Mouse (Mus musculus): ENCODE results near the gene Spred3. TPM values are rescaled to one million over a fixed set of nuclear protein-coding genes. Genes with fewer than 3 reads are reported as not detected.
A peak's percentile ranks its signal among the peaks of the same experiment; 100 is the strongest.

Gene Spred3
- total and polyA plus RNA-seq, 2 experiments from 2014 or later: 6.8 to 29.0 TPM

DNA sequence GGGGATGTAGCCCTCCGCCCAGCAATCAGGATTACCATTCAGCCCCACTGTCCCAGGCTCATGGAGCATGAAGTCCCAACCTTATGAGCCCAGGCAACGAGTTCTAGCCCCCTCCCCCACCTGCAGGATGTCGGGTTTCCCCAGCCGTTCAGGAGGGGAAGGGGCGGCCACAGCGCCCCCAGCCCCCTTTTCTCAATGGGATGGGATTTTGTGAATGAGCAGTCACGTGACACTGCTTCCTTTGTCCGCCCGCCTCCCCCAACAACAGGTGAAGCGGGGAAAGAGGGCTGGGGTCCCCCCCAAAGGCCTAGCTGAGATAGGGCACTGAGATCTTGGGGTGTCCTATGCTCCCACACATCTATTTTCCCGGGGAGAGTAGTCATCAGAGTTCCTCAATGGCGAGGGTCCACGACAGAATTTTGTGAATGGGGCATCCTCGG, 1.4 kb downstream of the Spred3 start:
- Histone ChIP-seq H3K4me3 (ENCODE audit: low read depth, low read length) (peak overlapping the region; percentile 75), H3K4me1 (ENCODE audit: insufficient read depth) (peaks cover 13% of the 10 kb centered on the region; the same call in 1 of the 2 replicates), H3K27ac (ENCODE audit: low read depth, low read length) (peak overlapping the region; percentile 81), H3K27me3 (ENCODE audit: insufficient read depth, low read length) (peaks cover 32% of the 10 kb centered on the region), H3K9me3 (ENCODE audit: low read length) (no peaks in the 10 kb centered on the region), H3K36me3 (ENCODE audit: insufficient read depth) (peaks cover 14% of the 10 kb centered on the region), H3K9ac (peak overlapping the region; percentile 72), H3K4me2 (ENCODE audit: low read depth) (peak overlapping the region; percentile 59)
- DNase-seq (peak; percentile 80), ATAC-seq (peak; percentile 25; the same call in 1 of the 2 replicates)
- under 1% methylated on average over 14 of the region's 14 CpGs for WGBS
- peak; percentile 20 for TF ChIP-seq CTCF (IDR thresholded peaks at IDR 0.05; ENCODE audit: low read depth)

DNA sequence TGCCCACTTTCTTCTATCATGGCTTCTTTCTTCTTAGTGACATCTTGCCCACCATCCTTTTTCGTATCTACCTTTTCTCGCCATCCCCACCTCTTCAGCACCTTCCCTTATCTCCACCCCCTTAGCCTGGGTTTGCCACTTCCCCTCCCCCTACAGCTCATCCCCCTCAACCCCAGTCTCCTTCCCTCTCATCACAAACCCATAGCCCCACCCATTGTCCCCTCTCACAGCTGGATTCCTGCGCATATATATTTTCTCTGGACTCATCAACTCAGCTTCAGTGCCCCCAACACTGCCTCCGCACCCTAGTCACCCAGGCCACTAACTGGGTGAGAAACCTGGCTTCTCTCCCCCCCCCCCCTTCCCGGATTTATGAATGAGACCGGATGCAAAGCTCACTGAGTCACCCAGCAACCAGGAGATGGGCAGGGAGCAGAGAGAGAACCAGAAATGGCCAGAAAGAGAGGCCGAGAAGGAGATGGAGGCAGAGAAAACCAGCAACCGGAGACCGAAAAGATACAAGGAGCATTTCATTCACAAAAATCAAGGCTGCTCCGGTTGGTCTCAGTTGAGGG, 2.0 kb downstream of the Spred3 start:
- WGBS: 5% methylated on average over 10 of the region's 10 CpGs
- peak overlapping the region; percentile 81 for H3K27ac ChIP-seq (ENCODE audit: low read depth, low read length)
- 0 out of 2 replicates have a peak, but pooled peaks have one; percentile 0 for ATAC-seq

GRCm38 (mm10) chr7:29167656-29168055, 2.6 kb downstream of the Spred3 start:
- no peaks in the 10 kb centered on the region for H3K9me3 ChIP-seq (ENCODE audit: low read length)
- no peak for TF ChIP-seq CTCF (IDR thresholded peaks at IDR 0.05; ENCODE audit: low read depth)
- WGBS: 19% methylated on average over 18 of the region's 19 CpGs
- H3K4me2 ChIP-seq (ENCODE audit: low read depth): peak overlapping the region; percentile 59
- peak overlapping the region; percentile 75 for H3K4me3 ChIP-seq (ENCODE audit: low read depth, low read length)
- ATAC-seq (no peak), DNase-seq (no peak)
- H3K4me1 ChIP-seq (ENCODE audit: insufficient read depth): peaks cover 13% of the 10 kb centered on the region; the same call in 1 of the 2 replicates
- no peak overlapping the region for H3K27ac ChIP-seq (ENCODE audit: low read depth, low read length)
- H3K36me3 ChIP-seq (ENCODE audit: insufficient read depth): peaks cover 5% of the 10 kb centered on the region
- no peak overlapping the region for H3K9ac ChIP-seq
- H3K27me3 ChIP-seq (ENCODE audit: insufficient read depth, low read length): peaks cover 21% of the 10 kb centered on the region

More for the DNA sequence above, 2.0 kb downstream of the Spred3 start:
- peaks cover 9% of the 10 kb centered on the region; the same call in 1 of the 2 replicates for H3K36me3 ChIP-seq (ENCODE audit: insufficient read depth)
- peaks cover 13% of the 10 kb centered on the region; the same call in 1 of the 2 replicates for H3K4me1 ChIP-seq (ENCODE audit: insufficient read depth)
- H3K4me3 ChIP-seq (ENCODE audit: low read depth, low read length): peak overlapping the region; percentile 75
- H3K9ac ChIP-seq: peak overlapping the region; percentile 72
- peaks cover 26% of the 10 kb centered on the region for H3K27me3 ChIP-seq (ENCODE audit: insufficient read depth, low read length)
- no peak for TF ChIP-seq CTCF (IDR thresholded peaks at IDR 0.05; ENCODE audit: low read depth)
- peak overlapping the region; percentile 59 for H3K4me2 ChIP-seq (ENCODE audit: low read depth)
- H3K9me3 ChIP-seq (ENCODE audit: low read length): no peaks in the 10 kb centered on the region
- DNase-seq: no peak

DNA sequence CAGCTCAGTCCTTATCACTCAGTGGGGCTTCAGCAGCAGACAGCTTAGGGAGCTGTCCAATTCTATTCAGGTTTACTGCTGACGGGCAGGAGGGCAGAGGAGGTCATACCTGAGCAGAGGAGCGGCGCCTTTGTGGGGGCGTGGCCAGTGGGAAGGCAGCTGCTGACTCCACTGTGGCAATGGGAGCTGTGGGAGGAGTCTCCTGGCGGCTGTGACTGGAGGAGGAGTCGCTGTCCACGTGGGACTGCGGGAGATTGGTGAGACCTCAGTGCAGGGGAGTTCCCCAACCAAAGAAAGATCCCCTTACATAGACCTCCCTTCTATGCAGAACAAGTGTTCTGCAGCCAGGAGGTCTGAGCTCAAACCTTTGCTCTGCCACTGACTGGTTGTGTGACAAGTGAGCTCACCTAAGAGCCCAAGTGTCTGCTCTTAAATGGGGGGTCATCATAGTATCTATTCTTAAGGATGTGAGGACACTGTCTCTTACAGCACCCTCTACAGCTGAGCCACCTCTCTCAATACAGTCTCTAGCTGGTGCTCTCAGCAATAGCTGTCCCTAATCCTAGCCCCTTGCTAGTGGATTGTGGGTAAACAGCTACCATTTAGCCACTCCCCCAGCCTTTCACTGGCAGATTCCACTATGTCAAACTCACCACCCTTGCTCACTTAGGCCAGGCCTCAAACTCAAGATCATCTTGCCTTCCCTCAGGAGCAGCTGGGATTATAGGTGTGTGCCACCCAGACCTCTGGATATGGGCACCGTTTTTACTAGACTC, 7.3 kb downstream of the Spred3 start:
- H3K4me1 ChIP-seq (ENCODE audit: insufficient read depth): no peaks in the 10 kb centered on the region
- no peak overlapping the region for H3K27ac ChIP-seq (ENCODE audit: low read depth, low read length)
- ATAC-seq (no peak), DNase-seq (no peak)
- peaks cover 16% of the 10 kb centered on the region for H3K36me3 ChIP-seq (ENCODE audit: insufficient read depth)
- no peak overlapping the region for H3K9ac ChIP-seq
- no peaks in the 10 kb centered on the region for H3K27me3 ChIP-seq (ENCODE audit: insufficient read depth, low read length)
- H3K4me3 ChIP-seq (ENCODE audit: low read depth, low read length): no peak overlapping the region
- 39% methylated on average over 9 of the region's 9 CpGs for WGBS
- TF ChIP-seq CTCF (IDR thresholded peaks at IDR 0.05; ENCODE audit: low read depth): no peak
- H3K4me2 ChIP-seq (ENCODE audit: low read depth): no peak overlapping the region
- H3K9me3 ChIP-seq (ENCODE audit: low read length): no peaks in the 10 kb centered on the region

DNA sequence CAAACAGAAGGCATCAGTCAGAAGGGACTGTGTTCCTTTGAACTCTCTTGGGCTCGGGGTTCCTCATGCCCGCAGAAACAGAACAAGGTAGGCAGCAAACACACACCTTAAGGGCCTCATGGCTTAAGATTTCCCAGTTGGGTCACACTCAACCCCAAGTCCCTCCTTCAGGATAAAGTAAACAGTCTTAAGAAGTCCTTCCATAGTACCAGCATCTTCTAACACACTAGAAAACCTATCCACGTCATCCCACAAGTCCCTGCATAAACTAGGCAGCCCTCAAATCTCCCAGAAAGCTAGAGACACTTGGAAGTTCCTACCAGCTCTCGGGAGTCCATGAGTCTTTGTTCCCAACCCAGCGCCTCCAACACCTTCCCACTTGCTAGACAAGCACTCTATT, 7.9 kb downstream of the Spred3 start:
- Histone ChIP-seq H3K9me3 (ENCODE audit: low read length) (no peaks in the 10 kb centered on the region), H3K27ac (ENCODE audit: low read depth, low read length) (no peak overlapping the region), H3K36me3 (ENCODE audit: insufficient read depth) (peaks cover 16% of the 10 kb centered on the region), H3K4me1 (ENCODE audit: insufficient read depth) (no peaks in the 10 kb centered on the region), H3K4me2 (ENCODE audit: low read depth) (no peak overlapping the region), H3K27me3 (ENCODE audit: insufficient read depth, low read length) (no peaks in the 10 kb centered on the region), H3K4me3 (ENCODE audit: low read depth, low read length) (no peak overlapping the region), H3K9ac (no peak overlapping the region)
- ATAC-seq (no peak), DNase-seq (no peak)
- TF ChIP-seq CTCF (IDR thresholded peaks at IDR 0.05; ENCODE audit: low read depth): no peak
- 87% methylated on average over 5 of the region's 5 CpGs for WGBS

DNA sequence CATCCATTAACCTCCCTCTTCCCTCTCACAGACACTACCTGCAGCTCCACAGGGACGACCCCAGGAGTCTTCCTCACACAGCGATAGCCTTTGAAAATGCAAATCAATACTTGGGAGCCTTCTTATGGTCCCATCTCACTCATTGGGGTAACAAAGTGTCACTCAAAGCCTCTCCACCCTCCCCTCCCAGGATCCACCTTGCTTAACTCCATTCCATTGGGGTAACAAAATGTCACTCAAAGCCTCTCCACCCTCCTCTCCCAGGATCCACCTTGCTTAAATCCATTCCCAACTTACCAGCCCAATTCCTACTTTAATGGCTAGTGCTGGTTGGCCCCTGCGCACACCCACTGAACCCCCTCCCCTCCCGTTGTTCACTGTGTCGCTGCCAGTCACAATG, 11.9 kb downstream of the Spred3 start:
- no peak overlapping the region for H3K4me2 ChIP-seq (ENCODE audit: low read depth)
- DNase-seq: no peak
- no peaks in the 10 kb centered on the region for H3K9me3 ChIP-seq (ENCODE audit: low read length)
- no peaks in the 10 kb centered on the region for H3K4me1 ChIP-seq (ENCODE audit: insufficient read depth)
- no peak for ATAC-seq
- 1% methylated on average over 5 of the region's 5 CpGs for WGBS
- no peaks in the 10 kb centered on the region for H3K27me3 ChIP-seq (ENCODE audit: insufficient read depth, low read length)
- H3K36me3 ChIP-seq (ENCODE audit: insufficient read depth): peaks cover 12% of the 10 kb centered on the region
- H3K4me3 ChIP-seq (ENCODE audit: low read depth, low read length): no peak overlapping the region
- no peak overlapping the region for H3K9ac ChIP-seq
- TF ChIP-seq CTCF (IDR thresholded peaks at IDR 0.05; ENCODE audit: low read depth): no peak
- H3K27ac ChIP-seq (ENCODE audit: low read depth, low read length): no peak overlapping the region
